Mouse (Mus musculus) myocyte (in vitro differentiated cells): ENCODE data around the gene Nphs1. TPM values are rescaled to one million over a fixed set of nuclear protein-coding genes. Genes with fewer than 3 reads are reported as not detected.

Experiments used
- H3K27me3 ChIP-seq: one replicate; pipeline ENCODE4 v1.6.1; 2011; ENCODE audit not compliant: control insufficient read depth, insufficient read depth, insufficient read length
- H3K36me3 ChIP-seq: one replicate; pipeline ENCODE4 v1.6.1; 2011; ENCODE audit not compliant: control insufficient read depth, insufficient read depth
- H3K4me2 ChIP-seq: one replicate; pipeline ENCODE4 v1.6.1; 2011; ENCODE audit warnings: low read depth, control low read depth
- H3K4me3 ChIP-seq: one replicate; pipeline ENCODE4 v1.5.1; 2011; ENCODE audit warnings: mild to moderate bottlenecking, control low read depth, moderate library complexity
- H3K79me2 ChIP-seq: one replicate; pipeline ENCODE4 v1.6.1; 2011; ENCODE audit not compliant: control insufficient read depth, insufficient read depth
- H3ac ChIP-seq: one replicate; pipeline ENCODE4 v1.6.1; 2011; ENCODE audit not compliant: control insufficient read depth, insufficient read length
- CEBPB ChIP-seq: IDR thresholded peaks from 2 replicates; pipeline ENCODE4 v1.6.1; 2011; ENCODE audit warnings: mild to moderate bottlenecking, moderate library complexity; ENCODE audit not compliant: poor library complexity, insufficient read depth, severe bottlenecking
- E2F4 ChIP-seq: IDR thresholded peaks from one replicate; pipeline ENCODE4 v1.6.1; 2011; ENCODE audit warnings: mild to moderate bottlenecking, control low read depth, moderate library complexity; ENCODE audit not compliant: insufficient read depth
- MAX ChIP-seq: IDR thresholded peaks from one replicate; pipeline ENCODE4 v1.6.1; 2011; ENCODE audit warnings: low read depth, mild to moderate bottlenecking, control low read depth
- MYOD1 ChIP-seq, 3 experiments: IDR thresholded peaks; one replicate each; pipeline ENCODE4 v1.6.1; 2011; ENCODE audit warnings: control low read depth in 2 of 3, low read depth in 2 of 3, mild to moderate bottlenecking in 2 of 3, moderate library complexity in 1 of 3; ENCODE audit not compliant: insufficient read length in 2 of 3, control insufficient read depth in 1 of 3
- MYOG ChIP-seq, 3 experiments: IDR thresholded peaks; one replicate each; pipeline ENCODE4 v1.6.1; 2011; ENCODE audit warnings: control low read depth in 2 of 3, low read depth in 2 of 3, mild to moderate bottlenecking in 2 of 3; ENCODE audit not compliant: insufficient read length in 2 of 3, control insufficient read depth in 1 of 3, insufficient read depth in 1 of 3
- POLR2A ChIP-seq: IDR thresholded peaks from one replicate; pipeline ENCODE4 v1.6.1; 2011; ENCODE audit warnings: low read depth, mild to moderate bottlenecking, control low read depth, moderate library complexity; ENCODE audit not compliant: insufficient read length
- POLR2AphosphoS2 ChIP-seq: IDR thresholded peaks from one replicate; pipeline ENCODE4 v1.6.1; 2011; ENCODE audit warnings: low read depth, control low read depth; ENCODE audit not compliant: insufficient read length
- REST ChIP-seq: IDR thresholded peaks from one replicate; pipeline ENCODE4 v1.6.1; 2011; ENCODE audit warnings: mild to moderate bottlenecking, control low read depth, moderate library complexity; ENCODE audit not compliant: insufficient read depth, insufficient read length
- SRF ChIP-seq: IDR thresholded peaks from one replicate; pipeline ENCODE4 v1.6.1; 2011; ENCODE audit warnings: low read depth; ENCODE audit not compliant: control insufficient read depth, insufficient read length
- TCF12 ChIP-seq: IDR thresholded peaks from one replicate; pipeline ENCODE4 v1.6.1; 2011; ENCODE audit warnings: mild to moderate bottlenecking, control low read depth; ENCODE audit not compliant: poor library complexity, insufficient read depth, severe bottlenecking
- TCF3 ChIP-seq: IDR thresholded peaks from one replicate; pipeline ENCODE4 v1.6.1; 2011; ENCODE audit warnings: low read depth, control low read depth; ENCODE audit not compliant: insufficient read length
- USF1 ChIP-seq: IDR thresholded peaks from one replicate; pipeline ENCODE4 v1.6.1; 2011; ENCODE audit warnings: low read depth, mild to moderate bottlenecking, control low read depth, moderate library complexity
- polyA plus RNA-seq: library from polyadenylated mRNA; unstranded; fragments of >200 nt; fragmentation: generic; extraction: Trizol; gene quantifications from one replicate; pipeline ENCODE4 v1.2.1, GENCODE M21; 2012; ENCODE audit warnings: missing spikeins

Nphs1 gene
- polyA plus RNA-seq, 1 experiment: 0.43 TPM

DNA sequence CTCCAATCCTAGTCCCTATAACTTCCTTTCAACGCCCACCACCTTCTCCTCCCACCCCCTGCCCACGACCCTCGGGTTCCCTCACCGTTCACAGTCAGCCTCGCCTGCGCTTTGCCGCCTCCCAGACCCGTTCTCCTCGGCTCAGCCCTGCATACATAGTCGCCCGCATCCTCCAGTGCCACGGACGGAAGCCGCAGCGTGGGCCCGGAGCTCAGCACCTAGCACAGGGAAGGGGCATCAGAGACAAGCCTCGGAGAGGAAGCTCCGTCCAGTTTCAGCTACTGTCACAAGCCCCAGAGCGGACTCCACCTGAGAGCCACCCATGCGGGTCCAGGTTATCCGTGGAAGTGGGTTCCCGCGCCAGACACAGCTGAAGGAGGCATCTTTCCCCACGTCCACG is 4.8 kb upstream of the Nphs1 start:
- Histone ChIP-seq H3ac (no peak overlapping the region), H3K4me2 (no peak overlapping the region), H3K27me3 (peaks cover 59% of the 10 kb centered on the region), H3K4me3 (no peak overlapping the region), H3K36me3 (no peaks in the 10 kb centered on the region), H3K79me2 (no peaks in the 10 kb centered on the region)
- TF ChIP-seq CEBPB (no peak), E2F4 (no peak), REST (no peak), POLR2A (no peak), POLR2AphosphoS2 (no peak), MYOD1 (IDR thresholded peaks at IDR 0.05; ENCODE audit: control insufficient read depth in 1 of 3, insufficient read length in 2 of 3, low read depth in 2 of 3) (no peak), TCF12 (no peak), TCF3 (no peak), USF1 (no peak), SRF (no peak), MYOG (IDR thresholded peaks at IDR 0.05; ENCODE audit: control insufficient read depth in 1 of 3, insufficient read depth in 1 of 3, insufficient read length in 2 of 3, low read depth in 2 of 3) (no peak), MAX (no peak)

- no peak for TF ChIP-seq MYOG (IDR thresholded peaks at IDR 0.05; ENCODE audit: control insufficient read depth in 1 of 3, insufficient read depth in 1 of 3, insufficient read length in 2 of 3, low read depth in 2 of 3)
- no peak for TF ChIP-seq E2F4
- TF ChIP-seq CEBPB: no peak
- TF ChIP-seq SRF: no peak
- no peak for TF ChIP-seq TCF3
- no peak for TF ChIP-seq MYOD1 (IDR thresholded peaks at IDR 0.05; ENCODE audit: control insufficient read depth in 1 of 3, insufficient read length in 2 of 3, low read depth in 2 of 3)
- TF ChIP-seq POLR2AphosphoS2: no peak
- TF ChIP-seq POLR2A: no peak
- no peak for TF ChIP-seq USF1
- TF ChIP-seq REST: no peak
- TF ChIP-seq TCF12: no peak
- TF ChIP-seq MAX: no peak
- peaks cover 59% of the 10 kb centered on the region for H3K27me3 ChIP-seq
- H3K36me3 ChIP-seq: no peaks in the 10 kb centered on the region
- no peak overlapping the region for H3ac ChIP-seq
- H3K79me2 ChIP-seq: no peaks in the 10 kb centered on the region
- no peak overlapping the region for H3K4me2 ChIP-seq
- H3K4me3 ChIP-seq: no peak overlapping the region
Observed at GRCm38 (mm10) chr7:30453766-30454165, 4.3 kb upstream of the Nphs1 start.

- Histone ChIP-seq H3K27me3 (peaks cover 64% of the 10 kb centered on the region), H3ac (no peak overlapping the region), H3K4me2 (no peak overlapping the region), H3K4me3 (no peak overlapping the region), H3K79me2 (no peaks in the 10 kb centered on the region), H3K36me3 (no peaks in the 10 kb centered on the region)
- TF ChIP-seq E2F4 (no peak), CEBPB (no peak), MYOD1 (IDR thresholded peaks at IDR 0.05; ENCODE audit: control insufficient read depth in 1 of 3, insufficient read length in 2 of 3, low read depth in 2 of 3) (no peak), MAX (no peak), SRF (no peak), MYOG (IDR thresholded peaks at IDR 0.05; ENCODE audit: control insufficient read depth in 1 of 3, insufficient read depth in 1 of 3, insufficient read length in 2 of 3, low read depth in 2 of 3) (no peak), TCF12 (no peak), USF1 (no peak), TCF3 (no peak), POLR2A (no peak), POLR2AphosphoS2 (no peak), REST (no peak)
Observed at GRCm38 (mm10) chr7:30454259-30454658, 3.9 kb upstream of the Nphs1 start.

GRCm38 (mm10) chr7:30456487-30456886 is 1.6 kb upstream of the Nphs1 start:
- H3K4me3 ChIP-seq: no peak overlapping the region
- H3K79me2 ChIP-seq: no peaks in the 10 kb centered on the region
- no peak overlapping the region for H3ac ChIP-seq
- peaks cover 81% of the 10 kb centered on the region for H3K27me3 ChIP-seq
- H3K36me3 ChIP-seq: no peaks in the 10 kb centered on the region
- H3K4me2 ChIP-seq: no peak overlapping the region
- no peak for TF ChIP-seq POLR2A
- no peak for TF ChIP-seq REST
- no peak for TF ChIP-seq SRF
- no peak for TF ChIP-seq MYOD1 (IDR thresholded peaks at IDR 0.05; ENCODE audit: control insufficient read depth in 1 of 3, insufficient read length in 2 of 3, low read depth in 2 of 3)
- no peak for TF ChIP-seq USF1
- no peak for TF ChIP-seq MAX
- no peak for TF ChIP-seq TCF3
- TF ChIP-seq TCF12: no peak
- no peak for TF ChIP-seq CEBPB
- TF ChIP-seq E2F4: no peak
- no peak for TF ChIP-seq POLR2AphosphoS2
- no peak for TF ChIP-seq MYOG (IDR thresholded peaks at IDR 0.05; ENCODE audit: control insufficient read depth in 1 of 3, insufficient read depth in 1 of 3, insufficient read length in 2 of 3, low read depth in 2 of 3)
